Mouse (Mus musculus): ENCODE data around the gene Smtn.

DNA sequence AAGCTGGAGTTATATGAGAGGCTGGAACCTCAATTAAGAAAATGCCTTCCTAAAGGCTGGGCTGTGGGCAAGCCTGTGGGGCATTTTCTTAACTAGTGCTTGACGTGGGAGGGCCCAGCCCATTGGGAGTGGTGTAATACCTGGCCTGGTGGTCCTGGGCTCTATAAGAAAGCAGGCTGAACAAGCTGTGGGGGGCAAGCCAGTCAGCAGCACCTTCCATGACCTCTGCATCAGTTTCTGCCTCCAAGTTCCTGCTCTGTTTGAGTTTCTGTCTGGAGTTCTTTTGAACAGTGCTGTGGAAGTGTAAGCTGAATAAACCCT lies 5.8 kb upstream of the Smtn start:
- TF ChIP-seq CTCF (conservative IDR thresholded peaks at IDR 0.05; ENCODE audit: low read length) (no peak), NANOG (IDR thresholded peaks at IDR 0.05; ENCODE audit: borderline replicate concordance, low read length) (no peak)

Measured in E14TG2a.4 (cell line).